Mouse (Mus musculus): ENCODE measurements around the gene Ddx55. TPM values are rescaled to one million over a fixed set of nuclear protein-coding genes. Genes with fewer than 3 reads are reported as not detected.

The Ddx55 gene
- total RNA-seq (2021): 1 to 10 TPM; 3.5 to 4.1 TPM
- long read RNA-seq, experiment 1, partial matches to known transcripts: 1 of 3 reads
- long read RNA-seq, experiment 1, other reads (novel, unspliced or antisense): 0 of 3 reads
- long read RNA-seq, experiment 2, partial matches to known transcripts: 1 of 6 reads
- long read RNA-seq, experiment 2, other reads (novel, unspliced or antisense): 1 of 6 reads

GRCm38 (mm10) chr5:124552558-124553307, at the start of gene Ddx55:
Gene Ddx55 (plus strand): TSS chr5:124552864.
- intact Hi-C loops (cut with DNase I; ENCODE audit: low total_unique reads): loop anchor here (5.0 kb wide), 1 partner anchor 120 kb away; no protein-coding TSS in a partner anchor
- DNase-seq: peak; percentile 89

DNA sequence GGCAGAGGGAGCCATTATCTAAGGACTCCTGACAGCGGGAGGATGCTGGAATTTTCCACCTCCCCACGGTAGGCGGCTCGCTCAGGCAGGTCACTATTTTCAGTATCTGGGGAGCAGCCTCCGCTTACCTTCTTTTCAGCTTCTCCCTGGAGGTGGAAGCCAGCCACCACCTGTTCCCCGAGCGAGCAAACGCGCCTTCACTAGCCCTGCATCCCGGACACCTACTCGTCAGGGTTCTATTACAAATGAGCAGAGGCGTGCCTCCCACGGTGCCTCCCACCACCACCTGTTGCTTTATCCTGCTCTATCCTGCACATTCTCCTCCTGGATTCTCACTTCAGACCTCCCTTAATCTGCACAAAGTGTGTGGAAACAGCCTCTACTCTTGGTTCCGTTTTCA, 48.9 kb upstream of the Ddx55 start:
- intact Hi-C loops (cut with DNase I; ENCODE audit: low total_unique reads): no loop called here
- no peak for DNase-seq

DNA sequence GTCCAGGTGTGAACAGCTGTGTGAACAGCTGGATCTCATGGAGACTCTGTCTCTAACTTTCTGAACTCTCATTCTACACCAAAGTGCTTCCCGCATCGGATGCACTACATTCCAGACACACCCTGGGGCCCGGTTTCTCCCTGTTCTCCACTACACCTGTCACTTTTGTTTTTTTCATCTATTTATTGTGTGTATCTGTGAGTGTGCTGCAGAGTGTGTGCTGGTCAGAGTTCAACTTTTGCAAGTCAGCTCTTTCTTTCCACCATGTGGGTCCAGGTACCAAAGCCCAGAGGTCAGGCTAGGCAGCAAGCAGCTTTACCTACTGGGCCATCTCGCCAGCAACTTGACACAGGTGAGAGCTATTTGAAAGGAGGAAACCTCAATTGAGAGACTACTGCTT, 47.4 kb upstream of the Ddx55 start:
- DNase-seq: no peak
- intact Hi-C loops (cut with DNase I; ENCODE audit: low total_unique reads): no loop called here

GRCm38 (mm10) chr5:124506731-124507359, 45.8 kb upstream of the Ddx55 start:
- intact Hi-C loops (cut with DNase I; ENCODE audit: low total_unique reads): no loop called here
- peak; percentile 68 for DNase-seq

DNA sequence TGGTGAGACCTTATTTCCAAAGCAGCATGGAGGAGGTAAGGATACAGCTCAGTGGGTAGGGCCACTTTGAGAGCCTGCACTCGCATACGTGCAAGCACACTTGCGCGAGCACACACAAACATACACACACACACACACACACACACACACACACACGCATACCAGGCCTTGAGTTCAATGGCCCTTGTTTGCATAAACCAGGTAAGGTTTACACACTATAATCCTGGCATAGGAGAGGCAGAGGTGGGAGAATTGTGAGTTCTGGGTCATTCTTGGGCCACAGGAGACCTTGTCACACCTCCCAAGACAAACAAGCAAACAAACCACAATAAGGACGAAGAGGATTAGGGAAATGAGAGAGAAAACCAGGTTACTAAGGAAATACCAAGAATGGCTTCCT, 43.5 kb upstream of the Ddx55 start:
- no peak for DNase-seq
- intact Hi-C loops (cut with DNase I; ENCODE audit: low total_unique reads): no loop called here

GRCm38 (mm10) chr5:124509742-124510237, 42.9 kb upstream of the Ddx55 start:
- intact Hi-C loops (cut with DNase I; ENCODE audit: low total_unique reads): no loop called here
- DNase-seq: peak; percentile 74

DNA sequence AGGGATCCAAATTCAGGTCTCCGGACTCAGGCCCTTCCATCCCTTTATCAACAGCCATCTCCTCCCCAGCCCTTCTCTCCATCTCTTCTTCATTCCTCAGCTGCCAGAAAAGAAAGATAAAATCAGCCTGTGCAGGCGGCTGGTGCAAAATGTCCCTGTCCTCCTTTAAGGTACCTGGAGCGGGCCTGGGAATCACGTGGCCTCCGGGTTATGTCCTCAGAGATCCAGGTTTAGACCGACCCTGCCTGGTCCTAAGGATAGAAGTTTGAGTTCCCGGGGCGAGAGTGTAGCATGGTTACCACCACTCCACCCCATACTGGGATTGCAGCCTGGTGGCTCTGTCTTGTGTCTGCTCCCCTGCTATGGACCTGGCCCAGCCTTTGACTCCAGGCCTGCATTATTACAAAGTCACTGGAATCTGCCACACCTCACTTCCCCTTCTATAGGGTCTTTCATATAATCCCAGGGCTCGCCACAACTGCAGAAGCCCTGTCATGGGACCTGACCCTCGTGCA, 42.1 kb upstream of the Ddx55 start:
- intact Hi-C loops (cut with DNase I; ENCODE audit: low total_unique reads): no loop called here
- no peak for DNase-seq

DNA sequence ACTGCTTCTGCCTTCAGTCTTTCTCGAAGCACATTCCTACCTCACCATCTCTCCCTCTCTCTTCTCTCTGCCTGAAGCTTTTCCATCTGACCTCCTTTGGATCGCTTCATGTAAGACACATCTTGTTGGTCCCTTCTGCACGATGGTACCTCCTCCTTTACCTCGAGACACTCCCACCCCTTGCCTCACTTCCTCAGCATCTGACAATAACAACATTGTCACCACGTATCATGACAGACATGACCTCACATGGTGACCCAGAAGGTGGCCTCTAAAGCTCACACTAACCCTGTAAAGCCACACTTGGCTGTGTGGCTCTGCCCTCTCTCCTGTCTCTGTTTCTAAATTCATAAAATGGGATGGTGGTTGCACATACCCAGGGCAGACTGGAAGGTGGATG, 36.9 kb upstream of the Ddx55 start:
- intact Hi-C loops (cut with DNase I; ENCODE audit: low total_unique reads): no loop called here
- no peak for DNase-seq

GRCm38 (mm10) chr5:124518648-124519047, 34.0 kb upstream of the Ddx55 start:
- no peak for DNase-seq
- intact Hi-C loops (cut with DNase I; ENCODE audit: low total_unique reads): no loop called here

DNA sequence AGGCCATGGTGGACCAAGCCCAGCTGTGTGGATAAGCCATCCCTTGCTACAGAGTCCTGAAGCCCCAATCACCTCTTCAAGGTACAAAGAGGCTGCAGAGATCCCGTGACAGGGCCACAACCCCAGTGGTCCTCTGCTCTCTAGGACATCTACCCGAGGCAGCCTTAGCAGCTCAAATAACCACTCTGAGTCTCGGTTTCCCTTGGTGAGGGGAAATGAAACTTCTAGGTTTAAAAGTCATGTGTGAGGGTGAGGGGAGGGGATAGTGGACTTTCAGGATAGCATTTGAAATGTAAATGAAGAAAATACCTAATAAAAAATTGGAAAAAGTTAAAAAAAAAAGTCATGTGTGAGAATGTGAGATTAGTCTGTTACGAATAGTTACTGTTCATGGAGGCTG, 31.1 kb upstream of the Ddx55 start:
- intact Hi-C loops (cut with DNase I; ENCODE audit: low total_unique reads): no loop called here
- no peak for DNase-seq

- intact Hi-C loops (cut with DNase I; ENCODE audit: low total_unique reads): no loop called here
- DNase-seq: no peak
These were observed 29.6 kb upstream of the Ddx55 start for GRCm38 (mm10) chr5:124523032-124523431.

DNA sequence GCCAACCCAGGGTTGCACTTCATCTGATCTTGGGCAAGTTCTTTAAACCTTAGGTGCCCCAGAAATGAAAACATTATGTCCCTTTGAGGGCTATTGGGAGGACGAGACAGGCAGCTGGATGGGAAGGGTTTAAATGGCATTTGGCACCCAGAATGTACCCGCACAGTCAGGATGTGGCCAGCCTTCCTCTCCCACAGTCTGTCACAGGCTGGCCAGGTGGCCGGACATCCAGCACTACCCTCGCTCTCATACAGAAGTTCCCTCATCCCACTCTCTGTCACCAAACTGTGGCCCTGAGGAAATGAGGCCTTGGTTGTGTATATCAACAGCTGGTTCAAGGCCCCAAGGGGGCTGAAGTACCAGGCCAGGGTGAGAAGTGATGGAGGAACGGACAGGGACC, 27.7 kb upstream of the Ddx55 start:
- intact Hi-C loops (cut with DNase I; ENCODE audit: low total_unique reads): no loop called here
- no peak for DNase-seq

- DNase-seq: no peak
These were observed 24.3 kb upstream of the Ddx55 start for GRCm38 (mm10) chr5:124528351-124528750.

GRCm38 (mm10) chr5:124528791-124529190, 23.9 kb upstream of the Ddx55 start:
- intact Hi-C loops (cut with DNase I; ENCODE audit: low total_unique reads): no loop called here
- DNase-seq: peak; percentile 54

More at GRCm38 (mm10) chr5:124528351-124528750, 24.3 kb upstream of the Ddx55 start:
- intact Hi-C loops (cut with DNase I; ENCODE audit: low total_unique reads): no loop called here

DNA sequence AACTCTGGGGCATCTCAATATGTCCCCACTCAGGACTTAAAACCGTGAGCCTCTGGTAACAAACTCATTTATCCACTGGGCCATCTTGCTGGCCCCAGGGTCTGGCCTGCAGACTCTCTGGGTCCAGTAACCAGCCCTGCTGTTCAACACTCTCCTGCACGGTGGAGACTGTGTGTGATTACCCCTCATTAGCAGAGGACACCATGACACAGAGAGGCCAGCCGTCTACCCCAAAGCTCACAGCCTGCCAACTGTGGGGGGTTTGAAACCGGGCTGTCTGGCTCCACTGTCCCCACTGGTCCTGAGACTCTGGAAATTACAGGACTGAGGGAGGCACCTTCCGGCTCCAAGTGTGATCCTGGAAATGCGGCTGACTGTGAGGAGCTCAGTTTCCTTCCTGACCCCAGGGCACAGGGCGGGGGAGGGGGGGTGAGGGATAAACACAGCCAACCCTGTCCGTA, 23.4 kb upstream of the Ddx55 start:
- intact Hi-C loops (cut with DNase I; ENCODE audit: low total_unique reads): no loop called here
- DNase-seq: no peak

GRCm38 (mm10) chr5:124529697-124530096, 23.0 kb upstream of the Ddx55 start:
- DNase-seq: no peak

GRCm38 (mm10) chr5:124530655-124531582, 21.7 kb upstream of the Ddx55 start, which contains the start of gene Rilpl1:
Gene Rilpl1 (minus strand): TSS chr5:124531391.
- peak; percentile 89 for DNase-seq
- intact Hi-C loops (cut with DNase I; ENCODE audit: low total_unique reads): no loop called here

More at GRCm38 (mm10) chr5:124529697-124530096, 23.0 kb upstream of the Ddx55 start:
- intact Hi-C loops (cut with DNase I; ENCODE audit: low total_unique reads): no loop called here

DNA sequence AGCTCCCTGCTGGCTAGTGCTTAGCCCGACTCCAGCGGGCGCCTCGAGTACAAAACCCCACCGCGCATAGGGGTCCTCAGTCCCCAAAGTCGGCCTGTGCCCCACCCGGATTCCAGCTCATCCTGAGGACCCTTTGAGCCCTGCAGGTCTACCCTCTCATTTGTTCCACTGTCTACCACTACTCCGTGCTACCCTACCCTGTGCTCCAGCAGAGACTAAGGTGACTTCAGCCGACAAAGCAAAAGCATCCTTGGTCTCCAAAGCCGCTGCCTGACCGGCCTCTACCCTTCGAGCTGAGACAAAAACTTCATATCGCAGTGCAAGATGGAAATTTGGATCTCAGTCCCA, 21.1 kb upstream of the Ddx55 start:
- intact Hi-C loops (cut with DNase I; ENCODE audit: low total_unique reads): no loop called here
- DNase-seq: no peak

DNA sequence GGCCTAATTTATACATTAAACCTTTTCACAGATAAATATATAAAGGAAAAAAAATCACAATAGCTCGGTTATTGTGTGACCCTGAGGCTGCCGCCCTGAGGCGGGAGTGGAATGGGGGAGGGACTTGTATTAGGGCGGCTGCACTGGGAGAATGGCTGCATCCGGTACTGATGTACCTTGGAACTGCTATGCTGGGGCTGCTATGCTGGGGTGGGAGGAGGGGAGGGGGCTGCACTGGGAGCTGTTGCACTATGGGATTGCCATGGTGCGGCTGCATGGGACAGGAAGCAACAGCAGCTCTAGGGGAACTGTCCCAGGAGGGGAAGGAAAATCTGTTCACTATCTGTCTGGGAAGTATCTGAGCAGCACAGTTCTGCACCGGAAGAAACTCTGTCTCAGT, 20.2 kb upstream of the Ddx55 start:
- intact Hi-C loops (cut with DNase I; ENCODE audit: low total_unique reads): no loop called here

More for the DNA sequence above, 20.2 kb upstream of the Ddx55 start:
- no peak for DNase-seq
